Mouse (Mus musculus) cortical plate, adult 2 months (tissue): ENCODE results near the gene Mon1a.

ENCODE experiments used
- CTCF ChIP-seq: fragments of 200-500 bp; IDR thresholded peaks from 2 replicates; pipeline ENCODE4 v1.5.1; 2011; ENCODE audit warnings: mild to moderate bottlenecking, control low read depth, low read length; ENCODE audit not compliant: insufficient read depth; ENCODE audit errors: extremely low read depth
- POLR2A ChIP-seq: fragments of 200-500 bp; IDR thresholded peaks from 2 replicates; pipeline ENCODE4 v1.6.1; 2011; ENCODE audit warnings: mild to moderate bottlenecking, low read length, control low read depth; ENCODE audit not compliant: insufficient read depth; ENCODE audit errors: extremely low read depth

- TF ChIP-seq CTCF (no peak), POLR2A (no peak)
Measured at GRCm38 (mm10) chr9:107949184-107949921, 61.4 kb downstream of the Mon1a start.
